20 mouse cellular contexts compared by ENCODE assay signal in the genomic region with DNA sequence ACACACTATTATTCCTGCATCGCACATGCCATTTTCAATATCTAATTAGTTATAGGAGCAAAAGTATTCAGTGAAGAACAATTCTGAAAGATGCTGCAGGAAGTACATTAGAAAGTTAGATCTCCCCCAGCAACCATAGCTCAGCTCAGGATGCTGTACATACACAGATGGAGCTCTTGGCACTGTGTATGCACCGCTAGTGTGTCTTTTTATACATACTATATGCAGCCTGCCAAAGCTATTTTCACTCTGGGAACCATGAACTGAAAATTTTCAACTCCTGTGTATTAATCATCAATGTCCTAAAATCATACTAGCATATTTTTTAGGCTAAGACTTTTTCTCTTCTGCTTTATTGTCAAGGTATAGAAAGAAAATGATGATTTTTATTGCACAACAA.
DNase-seq lines count a peak whose midpoint lies in the region; TF ChIP-seq lines count a peak whose summit lies in the region.
"Had no signal": no experiment of that assay in that cellular context is flagged by ENCODE, and none has a peak within 500 bp of the region (broad histone marks: within the 10 kb centered on the region; RNA-seq: fewer than 3 reads in every experiment).

No protein-coding gene starts in this region.

- TF ChIP-seq POLR2A in thymus, adult 2 months (IDR thresholded peaks at IDR 0.05; ENCODE audit: control insufficient read depth, extremely low read depth, insufficient read depth, low read length, poor library complexity), result no peak

- H3K4me1 ChIP-seq in thymus, adult 2 months (replicated peaks; ENCODE audit: control insufficient read depth, insufficient read depth, low read length), result no peaks in the 10 kb centered on the region
- H3K4me1 ChIP-seq: embryonic facial prominence, embryonic 13.5 days; heart, embryonic 13.5 days; kidney, embryonic 15.5 days; limb, embryonic 15.5 days; liver, embryonic 15.5 days; neural tube, embryonic 12.5 days had no signal

- no peak overlapping the region for H3K4me3 ChIP-seq in thymus, adult 2 months (ENCODE audit: control insufficient read depth, insufficient read depth, low read length)
- H3K4me3 ChIP-seq: embryonic facial prominence, embryonic 13.5 days; heart, embryonic 13.5 days; kidney, embryonic 15.5 days; limb, embryonic 15.5 days; liver, embryonic 15.5 days; neural tube, embryonic 12.5 days had no signal

- H3K36me3 ChIP-seq in thymus, adult 2 months (ENCODE audit: control insufficient read depth, insufficient read depth, low read length), result no peaks in the 10 kb centered on the region
- H3K36me3 ChIP-seq: embryonic facial prominence, embryonic 13.5 days; heart, embryonic 13.5 days; kidney, embryonic 15.5 days; limb, embryonic 15.5 days; liver, embryonic 15.5 days; neural tube, embryonic 12.5 days had no signal

- intact Hi-C loops in left cerebral cortex, postnatal 25 days (cut with DNase I), result no loop called here

- H3K27ac ChIP-seq in thymus, adult 2 months (ENCODE audit: control insufficient read depth, insufficient read depth, low read length), result no peak overlapping the region
- H3K27ac ChIP-seq: embryonic facial prominence, embryonic 13.5 days; heart, embryonic 13.5 days; hindbrain, embryonic 14.5 days; kidney, embryonic 15.5 days; limb, embryonic 15.5 days; liver, embryonic 15.5 days; neural tube, embryonic 12.5 days had no signal

- no peaks in the 10 kb centered on the region for H3K27me3 ChIP-seq in thymus, adult 2 months (ENCODE audit: control insufficient read depth, insufficient read depth, low read length)
- H3K27me3 ChIP-seq: embryonic facial prominence, embryonic 13.5 days; heart, embryonic 13.5 days; kidney, embryonic 15.5 days; limb, embryonic 15.5 days; liver, embryonic 15.5 days; neural tube, embryonic 12.5 days had no signal

- peak; percentile 28 to 56 for DNase-seq in frontal cortex, adult 2 months (ENCODE audit: extremely low spot score in 1 of 2, low spot score in 1 of 2)
- no peak for DNase-seq in frontal cortex, postnatal 25 days (ENCODE audit: low spot score in 2 of 2)
- peak; percentile 31 for DNase-seq in right cerebral cortex, adult 18-20 months
- no peak for DNase-seq in right cerebral cortex, postnatal 14 days
- peak; percentile 30 to 86 for DNase-seq in left cerebral cortex, postnatal 25 days (ENCODE audit: low spot score in 2 of 2)
- DNase-seq in telencephalon, adult 2 months (ENCODE audit: low read depth, low spot score), result peak; percentile 68
- DNase-seq in thymus, adult 2 months, result no peak
- no peak for DNase-seq in T-cell, adult 2 months (ENCODE audit: low spot score)
- DNase-seq: adrenal gland, postnatal 36 days; B cell, adult 2 months; cerebellum, adult 9-11 months; heart, adult 18-20 months; thymus, postnatal 25 days had no signal

- TF ChIP-seq CTCF in thymus, adult 2 months (IDR thresholded peaks at IDR 0.05; ENCODE audit: borderline replicate concordance, control insufficient read depth, extremely low read depth, insufficient read depth, low read length, poor library complexity), result no peak

- WGBS in thymus, adult 2 months, result 89% methylated on average over 2 of the region's 2 CpGs

Comparison
In these comparisons a context has a peak if more than half of its experiments do, and no peak if none do; other contexts are left out.
1. DNase-seq: peak in frontal cortex, adult 2 months (2 of 2), right cerebral cortex, adult 18-20 months (single experiment), left cerebral cortex, postnatal 25 days (2 of 2) and telencephalon, adult 2 months (single experiment); none in frontal cortex, postnatal 25 days (0 of 2), right cerebral cortex, postnatal 14 days (single experiment), thymus, adult 2 months (single experiment) and T-cell, adult 2 months (single experiment).